Mouse (Mus musculus) erythroblast, embryonic 14.5 days (primary cell): ENCODE measurements around the gene Tmem128. TPM values are rescaled to one million over a fixed set of nuclear protein-coding genes. Genes with fewer than 3 reads are reported as not detected.
A peak's percentile ranks its signal among the peaks of the same experiment; 100 is the strongest.

Source experiments
- H3K27me3 ChIP-seq: 2 replicates; pipeline ENCODE4 v1.6.1; 2012; ENCODE audit warnings: inconsistent platforms; ENCODE audit not compliant: control insufficient read depth
- H3K36me3 ChIP-seq: 2 replicates; pipeline ENCODE4 v1.6.1; 2012; ENCODE audit warnings: mild to moderate bottlenecking, inconsistent platforms; ENCODE audit not compliant: control insufficient read depth
- H3K4me1 ChIP-seq: 2 replicates; pipeline ENCODE4 v1.6.1; 2012; ENCODE audit warnings: inconsistent platforms; ENCODE audit not compliant: control insufficient read depth
- H3K4me3 ChIP-seq: replicated peaks from 2 replicates; pipeline ENCODE3; 2012; ENCODE audit warnings: moderate library complexity, mild to moderate bottlenecking, inconsistent platforms
- H3K9me3 ChIP-seq: 2 replicates; pipeline ENCODE4 v1.6.1; 2012; ENCODE audit warnings: low read length, inconsistent platforms, mixed read lengths; ENCODE audit not compliant: control insufficient read depth
- GATA1 ChIP-seq: IDR thresholded peaks from 2 replicates; pipeline ENCODE4 v1.6.1; 2012; ENCODE audit warnings: low read length, inconsistent platforms, mixed read lengths
- TAL1 ChIP-seq: IDR thresholded peaks from 3 replicates; pipeline ENCODE4 v1.6.1; 2012; ENCODE audit warnings: low read length, inconsistent platforms, mixed read lengths
- polyA plus RNA-seq: library from polyadenylated mRNA; stranded (reverse); fragments of >175 nt; gene quantifications from 2 replicates; pipeline ENCODE4 v1.2.3, GENCODE M21; 2012

Gene Tmem128
- polyA plus RNA-seq: 4.4 and 5.6 TPM in 2 replicates

GRCm38 (mm10) chr5:38260107-38260682 is at the start of gene Tmem128:
Tmem128 (plus strand) TSS chr5:38260185.
- Histone ChIP-seq H3K9me3 (0 out of 2 replicates have a peak, but pooled peaks cover 2% of the 10 kb centered on the region), H3K36me3 (peaks cover 34% of the 10 kb centered on the region), H3K4me3 (peak within 1 kb of the TSS; percentile 96), H3K27me3 (0 out of 2 replicates have a peak, but pooled peaks cover 2% of the 10 kb centered on the region), H3K4me1 (peaks cover 16% of the 10 kb centered on the region)
- TF ChIP-seq GATA1 (no peak), TAL1 (no peak)

GRCm38 (mm10) chr5:38211691-38212090 is 48.3 kb upstream of the Tmem128 start:
- no peak overlapping the region for H3K4me3 ChIP-seq
- TF ChIP-seq TAL1 (no peak), GATA1 (no peak)
- no peaks in the 10 kb centered on the region for H3K27me3 ChIP-seq
- H3K36me3 ChIP-seq: peaks cover 55% of the 10 kb centered on the region
- H3K9me3 ChIP-seq: no peaks in the 10 kb centered on the region
- no peaks in the 10 kb centered on the region for H3K4me1 ChIP-seq

GRCm38 (mm10) chr5:38213009-38213408 is 47.0 kb upstream of the Tmem128 start:
- Histone ChIP-seq H3K36me3 (peaks cover 58% of the 10 kb centered on the region), H3K4me1 (no peaks in the 10 kb centered on the region), H3K9me3 (no peaks in the 10 kb centered on the region), H3K4me3 (no peak overlapping the region), H3K27me3 (no peaks in the 10 kb centered on the region)
- no peak for TF ChIP-seq GATA1
- no peak for TF ChIP-seq TAL1

GRCm38 (mm10) chr5:38219771-38220307 is 40.1 kb upstream of the Tmem128 start:
- Histone ChIP-seq H3K4me1 (peaks cover 36% of the 10 kb centered on the region), H3K27me3 (no peaks in the 10 kb centered on the region), H3K4me3 (peak overlapping the region; percentile 85), H3K9me3 (no peaks in the 10 kb centered on the region), H3K36me3 (peaks cover 40% of the 10 kb centered on the region)
- no peak for TF ChIP-seq GATA1
- TF ChIP-seq TAL1: no peak

GRCm38 (mm10) chr5:38220328-38220912 is 39.6 kb upstream of the Tmem128 start, which contains the start of the genes Zbtb49 and Lyar:
Zbtb49 (minus strand) TSS chr5:38220457.
Lyar (plus strand) TSS chr5:38220470.
- peaks cover 36% of the 10 kb centered on the region for H3K4me1 ChIP-seq
- H3K36me3 ChIP-seq: peaks cover 39% of the 10 kb centered on the region
- no peaks in the 10 kb centered on the region for H3K9me3 ChIP-seq
- TF ChIP-seq GATA1 (no peak), TAL1 (no peak)
- H3K27me3 ChIP-seq: no peaks in the 10 kb centered on the region
- peak within 1 kb of the TSS; percentile 85 for H3K4me3 ChIP-seq

GRCm38 (mm10) chr5:38235422-38235821 is 24.6 kb upstream of the Tmem128 start:
- TF ChIP-seq TAL1: no peak
- TF ChIP-seq GATA1: no peak
- Histone ChIP-seq H3K27me3 (no peaks in the 10 kb centered on the region), H3K4me1 (no peaks in the 10 kb centered on the region), H3K4me3 (no peak overlapping the region), H3K9me3 (peaks cover 2% of the 10 kb centered on the region; the same call in 1 of the 2 replicates), H3K36me3 (peaks cover 54% of the 10 kb centered on the region)

GRCm38 (mm10) chr5:38236627-38237026 is 23.4 kb upstream of the Tmem128 start:
- no peak overlapping the region for H3K4me3 ChIP-seq
- no peaks in the 10 kb centered on the region for H3K27me3 ChIP-seq
- H3K4me1 ChIP-seq: no peaks in the 10 kb centered on the region
- TF ChIP-seq TAL1 (no peak), GATA1 (no peak)
- peaks cover 42% of the 10 kb centered on the region for H3K36me3 ChIP-seq
- peaks cover 2% of the 10 kb centered on the region; the same call in 1 of the 2 replicates for H3K9me3 ChIP-seq

- H3K9me3 ChIP-seq: peaks cover 2% of the 10 kb centered on the region; the same call in 1 of the 2 replicates
- peaks cover 4% of the 10 kb centered on the region for H3K36me3 ChIP-seq
- no peak for TF ChIP-seq TAL1
- H3K4me3 ChIP-seq: no peak overlapping the region
- H3K4me1 ChIP-seq: no peaks in the 10 kb centered on the region
- H3K27me3 ChIP-seq: no peaks in the 10 kb centered on the region
These were observed 19.1 kb upstream of the Tmem128 start for GRCm38 (mm10) chr5:38240727-38241472.

- TF ChIP-seq GATA1: no peak
- TF ChIP-seq TAL1: no peak
- Histone ChIP-seq H3K4me1 (no peaks in the 10 kb centered on the region), H3K4me3 (no peak overlapping the region), H3K27me3 (no peaks in the 10 kb centered on the region), H3K36me3 (no peaks in the 10 kb centered on the region), H3K9me3 (peaks cover 2% of the 10 kb centered on the region; the same call in 1 of the 2 replicates)
These were observed 18.5 kb upstream of the Tmem128 start for GRCm38 (mm10) chr5:38241473-38241834.
